Comparison of ENCODE assay signal across 8 mouse cellular contexts in the genomic region with DNA sequence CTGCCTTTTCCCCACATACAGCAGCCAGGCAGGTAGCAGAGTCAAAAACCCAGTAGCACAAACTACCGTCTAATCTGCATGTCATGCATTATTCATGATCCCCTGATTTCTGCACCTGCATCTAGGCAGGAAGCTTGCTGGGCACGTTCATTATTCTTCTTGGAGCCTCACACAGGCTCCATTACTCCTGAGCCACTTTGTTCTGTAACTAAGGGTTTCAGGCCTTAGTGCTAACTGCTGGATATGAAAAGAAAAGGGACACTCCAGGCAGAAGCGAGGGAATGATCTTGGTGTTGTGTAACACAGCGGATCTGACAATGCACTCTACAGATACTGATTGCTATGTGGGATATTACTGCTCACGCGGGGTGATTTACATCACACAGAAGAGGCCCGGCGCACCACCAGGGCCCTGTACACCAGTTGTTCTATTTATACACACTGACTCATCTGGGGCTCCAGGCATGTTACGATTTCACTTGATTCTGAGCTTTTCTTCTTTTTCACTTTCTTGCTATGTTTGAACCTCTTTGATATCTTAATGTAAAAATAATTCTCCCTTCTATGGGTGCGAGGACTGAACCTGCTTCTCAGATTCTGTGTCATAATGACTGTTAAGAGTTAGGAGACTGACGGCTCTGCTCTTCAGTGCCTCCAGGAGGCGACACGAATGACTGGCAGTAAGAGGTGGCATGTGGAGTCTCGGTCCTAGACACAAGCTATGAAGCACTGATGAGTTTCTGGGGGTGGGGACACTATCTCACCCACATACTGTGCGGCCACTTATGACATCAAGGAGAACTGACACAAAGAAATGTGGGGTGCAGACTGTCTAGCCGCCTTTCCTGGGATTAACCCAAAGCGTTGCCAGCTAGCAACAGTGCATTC.
DNase-seq lines count a peak whose midpoint lies in the region; ATAC-seq and TF ChIP-seq lines count a peak whose summit lies in the region.

No protein-coding gene starts in this region.

- peak; percentile 84 for ATAC-seq in forebrain, embryonic 11.5 days (replicated peaks; ENCODE audit: low FRiP score)

- no peak overlapping the region for H3K27ac ChIP-seq in kidney, adult 2 months (ENCODE audit: insufficient read depth, low read depth, low read length)
- H3K27ac ChIP-seq in forebrain, embryonic 11.5 days (ENCODE audit: low read depth, low read length), result peak overlapping the region; percentile 78

- H3K4me2 ChIP-seq in forebrain, embryonic 11.5 days (ENCODE audit: low read depth, low read length, severe bottlenecking), result no peak overlapping the region

- TF ChIP-seq CTCF in kidney, adult 2 months (conservative IDR thresholded peaks at IDR 0.05; ENCODE audit: insufficient read depth, insufficient read length, low read depth, low read length), result no peak

- no peaks in the 10 kb centered on the region; the same call in 1 of the 2 replicates for H3K36me3 ChIP-seq in kidney, adult 2 months (ENCODE audit: control insufficient read depth, insufficient read depth, low read length)
- H3K36me3 ChIP-seq in forebrain, embryonic 11.5 days (ENCODE audit: control insufficient read depth, insufficient read depth, low read length), result no peaks in the 10 kb centered on the region

- H3K27me3 ChIP-seq in kidney, adult 2 months (replicated peaks; ENCODE audit: control insufficient read depth, insufficient read depth, low read length), result no peaks in the 10 kb centered on the region
- no peaks in the 10 kb centered on the region for H3K27me3 ChIP-seq in forebrain, embryonic 11.5 days (ENCODE audit: control insufficient read depth, insufficient read depth, low read length)

- intact Hi-C loops in left cerebral cortex, postnatal 25 days (cut with DNase I), result loop anchor here (5.0 kb wide), 1 partner anchor 343 kb away; no protein-coding TSS in a partner anchor

- DNase-seq in kidney, adult 2 months, result peak; percentile 36
- DNase-seq in kidney, adult 11 months, result no peak
- DNase-seq in Muller cell, postnatal 12 days (ENCODE audit: inconsistent ontology term), result peak; percentile 9
- DNase-seq in forebrain, embryonic 11.5 days (ENCODE audit: low spot score), result peak; percentile 64
- DNase-seq in left cerebral cortex, postnatal 25 days (ENCODE audit: low spot score in 2 of 2), result peak; percentile 40 to 72
- no peak for DNase-seq in gastrocnemius, adult 8-10 months (ENCODE audit: low spot score in 2 of 2)
- no peak for DNase-seq in ovary, postnatal 14 days (ENCODE audit: low spot score)
- no peak for DNase-seq in natural killer cell, adult 2 months (ENCODE audit: low spot score in 2 of 2)

- TF ChIP-seq POLR2A in kidney, adult 2 months (IDR thresholded peaks at IDR 0.05; ENCODE audit: low read depth, low read length), result no peak

- H3K4me3 ChIP-seq in kidney, adult 2 months (ENCODE audit: insufficient read depth, low read depth, low read length), result no peak overlapping the region
- H3K4me3 ChIP-seq in forebrain, embryonic 11.5 days (ENCODE audit: low read depth, low read length), result no peak overlapping the region

- H3K9me3 ChIP-seq in forebrain, embryonic 11.5 days (ENCODE audit: control insufficient read depth, low read length), result no peaks in the 10 kb centered on the region

- WGBS in kidney, adult 2 months, result 77% methylated on average over 17 of the region's 17 CpGs
- 49% methylated on average over 17 of the region's 17 CpGs for WGBS in forebrain, embryonic 11.5 days

- no peaks in the 10 kb centered on the region; the same call in 1 of the 2 replicates for H3K4me1 ChIP-seq in kidney, adult 2 months (ENCODE audit: control insufficient read depth, insufficient read depth, low read length)
- peaks cover 16% of the 10 kb centered on the region for H3K4me1 ChIP-seq in forebrain, embryonic 11.5 days (replicated peaks; ENCODE audit: control insufficient read depth, insufficient read depth, low read length)

- H3K9ac ChIP-seq in forebrain, embryonic 11.5 days (ENCODE audit: low read length), result no peak overlapping the region

Comparison
In these comparisons a context has a peak if more than half of its experiments do, and no peak if none do; other contexts are left out.
1. DNase-seq: peak in kidney, adult 2 months (single experiment), Muller cell, postnatal 12 days (single experiment), forebrain, embryonic 11.5 days (single experiment) and left cerebral cortex, postnatal 25 days (2 of 2); none in kidney, adult 11 months (single experiment), gastrocnemius, adult 8-10 months (0 of 2), ovary, postnatal 14 days (single experiment) and natural killer cell, adult 2 months (0 of 2).